Mouse (Mus musculus): ENCODE results near the gene Nuak1. TPM values are rescaled to one million over a fixed set of nuclear protein-coding genes. Genes with fewer than 3 reads are reported as not detected.

The Nuak1 gene
- polyA plus RNA-seq, 1 experiment from 2014 or later: 3.3 TPM

- Histone ChIP-seq H3K36me3 (ENCODE audit: control insufficient read depth, insufficient read depth, low read length) (no peaks in the 10 kb centered on the region), H3K27me3 (ENCODE audit: control insufficient read depth, insufficient read depth, low read length) (no peaks in the 10 kb centered on the region), H3K9me3 (ENCODE audit: control insufficient read depth, low read length) (no peaks in the 10 kb centered on the region), H3K9ac (ENCODE audit: low read length) (no peak overlapping the region), H3K4me1 (ENCODE audit: control insufficient read depth, insufficient read depth, low read length) (no peaks in the 10 kb centered on the region), H3K4me3 (ENCODE audit: low read depth, low read length) (no peak overlapping the region), H3K27ac (ENCODE audit: low read depth, low read length) (no peak overlapping the region), H3K4me2 (ENCODE audit: low read depth) (no peak overlapping the region)
- 93% methylated on average over 9 of the region's 9 CpGs for WGBS
- ATAC-seq (ENCODE audit: insufficient read depth, low FRiP score, low TSS enrichment) (no peak), DNase-seq (ENCODE audit: low spot score) (no peak)
These were observed 17.1 kb upstream of the Nuak1 start for GRCm38 (mm10) chr10:84457539-84457938.

GRCm38 (mm10) chr10:84456632-84457320, 16.4 kb upstream of the Nuak1 start:
- WGBS: 76% methylated on average over 9 of the region's 9 CpGs
- Histone ChIP-seq H3K9me3 (ENCODE audit: control insufficient read depth, low read length) (no peaks in the 10 kb centered on the region), H3K4me1 (ENCODE audit: control insufficient read depth, insufficient read depth, low read length) (no peaks in the 10 kb centered on the region), H3K27ac (ENCODE audit: low read depth, low read length) (no peak overlapping the region), H3K36me3 (ENCODE audit: control insufficient read depth, insufficient read depth, low read length) (no peaks in the 10 kb centered on the region), H3K9ac (ENCODE audit: low read length) (no peak overlapping the region), H3K4me3 (ENCODE audit: low read depth, low read length) (no peak overlapping the region), H3K4me2 (ENCODE audit: low read depth) (no peak overlapping the region), H3K27me3 (ENCODE audit: control insufficient read depth, insufficient read depth, low read length) (no peaks in the 10 kb centered on the region)
- ATAC-seq (ENCODE audit: insufficient read depth, low FRiP score, low TSS enrichment) (no peak), DNase-seq (ENCODE audit: low spot score) (no peak)

GRCm38 (mm10) chr10:84451883-84452282, 11.5 kb upstream of the Nuak1 start:
- WGBS: 70% methylated on average over 4 of the region's 4 CpGs
- peaks cover 7% of the 10 kb centered on the region for H3K4me1 ChIP-seq (ENCODE audit: control insufficient read depth, insufficient read depth, low read length)

GRCm38 (mm10) chr10:84450654-84451053, 10.3 kb upstream of the Nuak1 start:
- H3K9me3 ChIP-seq (ENCODE audit: control insufficient read depth, low read length): no peaks in the 10 kb centered on the region
- H3K36me3 ChIP-seq (ENCODE audit: control insufficient read depth, insufficient read depth, low read length): no peaks in the 10 kb centered on the region
- no peak overlapping the region for H3K4me3 ChIP-seq (ENCODE audit: low read depth, low read length)
- H3K4me2 ChIP-seq (ENCODE audit: low read depth): no peak overlapping the region
- H3K4me1 ChIP-seq (ENCODE audit: control insufficient read depth, insufficient read depth, low read length): peaks cover 7% of the 10 kb centered on the region
- ATAC-seq (ENCODE audit: insufficient read depth, low FRiP score, low TSS enrichment): peak; percentile 75; the same call in 1 of the 2 replicates
- no peak overlapping the region for H3K9ac ChIP-seq (ENCODE audit: low read length)
- H3K27me3 ChIP-seq (ENCODE audit: control insufficient read depth, insufficient read depth, low read length): no peaks in the 10 kb centered on the region
- WGBS: 1% methylated on average over 10 of the region's 10 CpGs
- peak; percentile 89 for DNase-seq (ENCODE audit: low spot score)
- no peak overlapping the region for H3K27ac ChIP-seq (ENCODE audit: low read depth, low read length)

More at GRCm38 (mm10) chr10:84451883-84452282, 11.5 kb upstream of the Nuak1 start:
- H3K9ac ChIP-seq (ENCODE audit: low read length): no peak overlapping the region
- H3K9me3 ChIP-seq (ENCODE audit: control insufficient read depth, low read length): no peaks in the 10 kb centered on the region
- H3K4me2 ChIP-seq (ENCODE audit: low read depth): no peak overlapping the region
- H3K27me3 ChIP-seq (ENCODE audit: control insufficient read depth, insufficient read depth, low read length): no peaks in the 10 kb centered on the region
- DNase-seq (ENCODE audit: low spot score): no peak
- H3K4me3 ChIP-seq (ENCODE audit: low read depth, low read length): no peak overlapping the region
- no peak overlapping the region for H3K27ac ChIP-seq (ENCODE audit: low read depth, low read length)
- no peaks in the 10 kb centered on the region for H3K36me3 ChIP-seq (ENCODE audit: control insufficient read depth, insufficient read depth, low read length)
- ATAC-seq (ENCODE audit: insufficient read depth, low FRiP score, low TSS enrichment): no peak

- ATAC-seq (ENCODE audit: insufficient read depth, low FRiP score, low TSS enrichment): no peak
- H3K9ac ChIP-seq (ENCODE audit: low read length): no peak overlapping the region
- no peak overlapping the region for H3K4me2 ChIP-seq (ENCODE audit: low read depth)
- H3K9me3 ChIP-seq (ENCODE audit: control insufficient read depth, low read length): no peaks in the 10 kb centered on the region
- 81% methylated on average over 8 of the region's 8 CpGs for WGBS
- DNase-seq (ENCODE audit: low spot score): no peak
- H3K36me3 ChIP-seq (ENCODE audit: control insufficient read depth, insufficient read depth, low read length): no peaks in the 10 kb centered on the region
- H3K27me3 ChIP-seq (ENCODE audit: control insufficient read depth, insufficient read depth, low read length): no peaks in the 10 kb centered on the region
- H3K27ac ChIP-seq (ENCODE audit: low read depth, low read length): no peak overlapping the region
- peaks cover 7% of the 10 kb centered on the region for H3K4me1 ChIP-seq (ENCODE audit: control insufficient read depth, insufficient read depth, low read length)
- H3K4me3 ChIP-seq (ENCODE audit: low read depth, low read length): no peak overlapping the region
These were observed 9.3 kb upstream of the Nuak1 start for GRCm38 (mm10) chr10:84449733-84450132.

- no peak overlapping the region for H3K4me2 ChIP-seq (ENCODE audit: low read depth)
- no peaks in the 10 kb centered on the region for H3K36me3 ChIP-seq (ENCODE audit: control insufficient read depth, insufficient read depth, low read length)
- ATAC-seq (ENCODE audit: insufficient read depth, low FRiP score, low TSS enrichment) (peak; percentile 53; the same call in 1 of the 2 replicates), DNase-seq (ENCODE audit: low spot score) (peak; percentile 51)
- H3K9ac ChIP-seq (ENCODE audit: low read length): no peak overlapping the region
- H3K4me3 ChIP-seq (ENCODE audit: low read depth, low read length): no peak overlapping the region
- H3K9me3 ChIP-seq (ENCODE audit: control insufficient read depth, low read length): no peaks in the 10 kb centered on the region
- no peaks in the 10 kb centered on the region for H3K27me3 ChIP-seq (ENCODE audit: control insufficient read depth, insufficient read depth, low read length)
- H3K27ac ChIP-seq (ENCODE audit: low read depth, low read length): no peak overlapping the region
- 23% methylated on average over 8 of the region's 8 CpGs for WGBS
- peaks cover 9% of the 10 kb centered on the region for H3K4me1 ChIP-seq (ENCODE audit: control insufficient read depth, insufficient read depth, low read length)
These were observed 7.0 kb upstream of the Nuak1 start for GRCm38 (mm10) chr10:84447411-84447821.

- no peak for DNase-seq (ENCODE audit: low spot score)
- Histone ChIP-seq H3K9ac (ENCODE audit: low read length) (no peak overlapping the region), H3K27me3 (ENCODE audit: control insufficient read depth, insufficient read depth, low read length) (no peaks in the 10 kb centered on the region)
These were observed 6.3 kb upstream of the Nuak1 start for GRCm38 (mm10) chr10:84446661-84447060.

GRCm38 (mm10) chr10:84444396-84444795, 4.0 kb upstream of the Nuak1 start:
- Histone ChIP-seq H3K9ac (ENCODE audit: low read length) (no peak overlapping the region), H3K9me3 (ENCODE audit: control insufficient read depth, low read length) (no peaks in the 10 kb centered on the region), H3K4me3 (ENCODE audit: low read depth, low read length) (no peak overlapping the region), H3K4me1 (ENCODE audit: control insufficient read depth, insufficient read depth, low read length) (peaks cover 17% of the 10 kb centered on the region), H3K4me2 (ENCODE audit: low read depth) (no peak overlapping the region), H3K27me3 (ENCODE audit: control insufficient read depth, insufficient read depth, low read length) (no peaks in the 10 kb centered on the region), H3K27ac (ENCODE audit: low read depth, low read length) (no peak overlapping the region), H3K36me3 (ENCODE audit: control insufficient read depth, insufficient read depth, low read length) (no peaks in the 10 kb centered on the region)
- DNase-seq (ENCODE audit: low spot score) (no peak), ATAC-seq (ENCODE audit: insufficient read depth, low FRiP score, low TSS enrichment) (no peak)
- WGBS: 70% methylated on average over 9 of the region's 9 CpGs

More at GRCm38 (mm10) chr10:84446661-84447060, 6.3 kb upstream of the Nuak1 start:
- Histone ChIP-seq H3K9me3 (ENCODE audit: control insufficient read depth, low read length) (no peaks in the 10 kb centered on the region), H3K4me1 (ENCODE audit: control insufficient read depth, insufficient read depth, low read length) (peaks cover 15% of the 10 kb centered on the region), H3K27ac (ENCODE audit: low read depth, low read length) (no peak overlapping the region), H3K36me3 (ENCODE audit: control insufficient read depth, insufficient read depth, low read length) (no peaks in the 10 kb centered on the region), H3K4me2 (ENCODE audit: low read depth) (no peak overlapping the region), H3K4me3 (ENCODE audit: low read depth, low read length) (no peak overlapping the region)
- WGBS: 66% methylated on average over 6 of the region's 6 CpGs
- no peak for ATAC-seq (ENCODE audit: insufficient read depth, low FRiP score, low TSS enrichment)

GRCm38 (mm10) chr10:84441846-84442245, 1.4 kb upstream of the Nuak1 start:
- Histone ChIP-seq H3K9me3 (ENCODE audit: control insufficient read depth, low read length) (no peaks in the 10 kb centered on the region), H3K4me3 (ENCODE audit: low read depth, low read length) (peak overlapping the region; percentile 76), H3K27ac (ENCODE audit: low read depth, low read length) (peak overlapping the region; percentile 99), H3K9ac (ENCODE audit: low read length) (peak overlapping the region; percentile 100), H3K27me3 (ENCODE audit: control insufficient read depth, insufficient read depth, low read length) (no peaks in the 10 kb centered on the region), H3K4me2 (ENCODE audit: low read depth) (peak overlapping the region; percentile 94), H3K36me3 (ENCODE audit: control insufficient read depth, insufficient read depth, low read length) (no peaks in the 10 kb centered on the region), H3K4me1 (ENCODE audit: control insufficient read depth, insufficient read depth, low read length) (peaks cover 23% of the 10 kb centered on the region)
- ATAC-seq (ENCODE audit: insufficient read depth, low FRiP score, low TSS enrichment): no peak
- 16% methylated on average over 11 of the region's 11 CpGs for WGBS
- peak; percentile 28 for DNase-seq (ENCODE audit: low spot score)
